Mouse (Mus musculus) hindbrain, embryonic 11.5 days (tissue): ENCODE data around the gene Syt2. TPM values are rescaled to one million over a fixed set of nuclear protein-coding genes. Genes with fewer than 3 reads are reported as not detected.

Source experiments
- ATAC-seq: fragments of 200-750 bp; cut with Nextera tagmentation; 2 replicates; pipeline ENCODE4 v1.8.0; 2017; ENCODE audit warnings: mild to moderate bottlenecking, moderate TSS enrichment, moderate library complexity; ENCODE audit not compliant: low FRiP score
- DNase-seq: peaks from one replicate; pipeline ENCODE4 v3.0.0-alpha.2; 2015; ENCODE audit warnings: low spot score
- H3K27ac ChIP-seq: fragments of 300-500 bp; sonication (generic); 2 replicates; pipeline ENCODE4 v1.5.1; 2014; ENCODE audit warnings: mild to moderate bottlenecking, low read depth, low read length
- H3K27me3 ChIP-seq: fragments of 300-500 bp; sonication (generic); 2 replicates; pipeline ENCODE4 v1.6.1; 2014; ENCODE audit warnings: mild to moderate bottlenecking, low read length, moderate library complexity, mixed read lengths; ENCODE audit not compliant: control insufficient read depth, insufficient read depth
- H3K36me3 ChIP-seq: fragments of 300-500 bp; sonication (generic); 2 replicates; pipeline ENCODE4 v1.6.1; 2014; ENCODE audit warnings: mild to moderate bottlenecking, low read length, moderate library complexity, mixed read lengths; ENCODE audit not compliant: control insufficient read depth, insufficient read depth
- H3K4me1 ChIP-seq: fragments of 300-500 bp; sonication (generic); replicated peaks from 2 replicates; pipeline ENCODE4 v1.6.1; 2014; ENCODE audit warnings: low read length, mixed read lengths; ENCODE audit not compliant: control insufficient read depth, insufficient read depth
- H3K4me2 ChIP-seq: fragments of 300-500 bp; sonication (generic); replicated peaks from 2 replicates; pipeline ENCODE4 v1.6.1; 2014; ENCODE audit warnings: mild to moderate bottlenecking, low read depth, low read length
- H3K4me3 ChIP-seq: fragments of 300-500 bp; sonication (generic); 2 replicates; pipeline ENCODE4 v1.5.1; 2014; ENCODE audit warnings: low read depth, low read length
- H3K9ac ChIP-seq: fragments of 300-500 bp; sonication (generic); 2 replicates; pipeline ENCODE4 v1.6.1; 2014; ENCODE audit warnings: low read depth, low read length
- H3K9me3 ChIP-seq: fragments of 300-500 bp; sonication (generic); 2 replicates; pipeline ENCODE4 v1.6.1; 2016; ENCODE audit warnings: low read length; ENCODE audit not compliant: control insufficient read depth
- WGBS: fragments of 180-500 bp; shearing (Covaris S2); extraction: QIAGEN DNeasy Blood & Tissue Kit; methylation state at CpG from one replicate; pipeline ENCODE4 v1.1.7; 2014; 5-methylcytosine and 5-hydroxymethylcytosine counted together
- polyA plus RNA-seq: library from polyadenylated mRNA; unstranded; fragments of >200 nt; fragmentation: Nextera tagmentation; extraction: Ambion mirVana; gene quantifications from 2 replicates; pipeline ENCODE4 v1.2.1, GENCODE M21; 2014

Syt2 gene
- polyA plus RNA-seq, 1 experiment from 2014 or later: 4.1 TPM

- H3K4me1 ChIP-seq: no peaks in the 10 kb centered on the region
- no peaks in the 10 kb centered on the region for H3K27me3 ChIP-seq
- no peaks in the 10 kb centered on the region for H3K9me3 ChIP-seq
- 81% methylated on average over 5 of the region's 5 CpGs for WGBS
- ATAC-seq: no peak
- H3K9ac ChIP-seq: no peak overlapping the region
- no peak overlapping the region for H3K27ac ChIP-seq
- no peak overlapping the region for H3K4me2 ChIP-seq
- no peak overlapping the region for H3K4me3 ChIP-seq
- no peaks in the 10 kb centered on the region for H3K36me3 ChIP-seq
- DNase-seq: no peak
These were observed 157.9 kb downstream of the Syt2 start for GRCm38 (mm10) chr1:134804373-134804772.

GRCm38 (mm10) chr1:134805471-134805870 lies 159.0 kb downstream of the Syt2 start:
- no peaks in the 10 kb centered on the region for H3K4me1 ChIP-seq
- H3K36me3 ChIP-seq: no peaks in the 10 kb centered on the region
- H3K9me3 ChIP-seq: no peaks in the 10 kb centered on the region
- H3K4me2 ChIP-seq: no peak overlapping the region
- no peaks in the 10 kb centered on the region for H3K27me3 ChIP-seq
- H3K4me3 ChIP-seq: no peak overlapping the region
- ATAC-seq (no peak), DNase-seq (no peak)
- WGBS: 81% methylated on average over 9 of the region's 9 CpGs
- no peak overlapping the region for H3K9ac ChIP-seq
- no peak overlapping the region for H3K27ac ChIP-seq

Other genes with a start within 250 kb of the Syt2 start
- 26.1 and 26.7 TPM in 2 replicates for gene Cyb5r1, start 241.1 kb upstream of the Syt2 start, polyA plus RNA-seq
- 77.7 and 81.7 TPM in 2 replicates for gene Adipor1, start 231.3 kb upstream of the Syt2 start, polyA plus RNA-seq
- gene Klhl12, start 191.1 kb upstream of the Syt2 start, polyA plus RNA-seq: 26.4 and 32.9 TPM in 2 replicates
- 51.8 and 54.5 TPM in 2 replicates for gene Rabif, start 152.0 kb upstream of the Syt2 start, polyA plus RNA-seq
- gene Mgat4e, start 97.0 kb upstream of the Syt2 start, polyA plus RNA-seq: not detected in 2 replicates
- gene Kdm5b, start 86.5 kb upstream of the Syt2 start, polyA plus RNA-seq: 94.7 and 102 TPM in 2 replicates